Mouse (Mus musculus) intestine, embryonic 15.5 days (tissue): Measurements from ENCODE around the gene Eras. TPM values are rescaled to one million over a fixed set of nuclear protein-coding genes. Genes with fewer than 3 reads are reported as not detected.

Experiments used
- ATAC-seq: fragments of 200-750 bp; cut with Nextera tagmentation; 2 replicates; pipeline ENCODE4 v1.8.0; 2017; ENCODE audit warnings: moderate TSS enrichment, moderate library complexity
- H3K27ac ChIP-seq: fragments of 300-500 bp; sonication (generic); 2 replicates; pipeline ENCODE4 v1.5.1; 2015; ENCODE audit warnings: mild to moderate bottlenecking, inconsistent platforms
- H3K27me3 ChIP-seq: fragments of 300-500 bp; sonication (generic); replicated peaks from 2 replicates; pipeline ENCODE4 v1.6.1; 2015; ENCODE audit warnings: inconsistent platforms
- H3K36me3 ChIP-seq: fragments of 300-500 bp; sonication (generic); 2 replicates; pipeline ENCODE4 v1.6.1; 2015; ENCODE audit warnings: inconsistent platforms
- H3K4me1 ChIP-seq: fragments of 300-500 bp; sonication (generic); replicated peaks from 2 replicates; pipeline ENCODE4 v1.6.1; 2015; ENCODE audit warnings: inconsistent platforms
- H3K4me2 ChIP-seq: fragments of 300-500 bp; sonication (generic); replicated peaks from 2 replicates; pipeline ENCODE4 v1.6.1; 2015; ENCODE audit warnings: mild to moderate bottlenecking, inconsistent platforms
- H3K4me3 ChIP-seq: fragments of 300-500 bp; sonication (generic); replicated peaks from 2 replicates; pipeline ENCODE4 v1.5.1; 2015; ENCODE audit warnings: inconsistent platforms
- H3K9ac ChIP-seq: fragments of 300-500 bp; sonication (generic); 2 replicates; pipeline ENCODE4 v1.6.1; 2015; ENCODE audit warnings: inconsistent platforms
- H3K9me3 ChIP-seq: fragments of 300-500 bp; sonication (generic); 2 replicates; pipeline ENCODE4 v1.6.1; 2016; ENCODE audit warnings: inconsistent platforms
- WGBS: fragments of 180-500 bp; shearing (Covaris S2); methylation state at CpG from one replicate; pipeline ENCODE4 v1.1.7; 2015; 5-methylcytosine and 5-hydroxymethylcytosine counted together
- polyA plus RNA-seq: library from polyadenylated mRNA; unstranded; fragments of >200 nt; fragmentation: Nextera tagmentation; extraction: Ambion mirVana; gene quantifications from 2 replicates; pipeline ENCODE4 v1.2.1, GENCODE M21; 2015

The Eras gene
- not detected in 2 replicates for polyA plus RNA-seq

DNA sequence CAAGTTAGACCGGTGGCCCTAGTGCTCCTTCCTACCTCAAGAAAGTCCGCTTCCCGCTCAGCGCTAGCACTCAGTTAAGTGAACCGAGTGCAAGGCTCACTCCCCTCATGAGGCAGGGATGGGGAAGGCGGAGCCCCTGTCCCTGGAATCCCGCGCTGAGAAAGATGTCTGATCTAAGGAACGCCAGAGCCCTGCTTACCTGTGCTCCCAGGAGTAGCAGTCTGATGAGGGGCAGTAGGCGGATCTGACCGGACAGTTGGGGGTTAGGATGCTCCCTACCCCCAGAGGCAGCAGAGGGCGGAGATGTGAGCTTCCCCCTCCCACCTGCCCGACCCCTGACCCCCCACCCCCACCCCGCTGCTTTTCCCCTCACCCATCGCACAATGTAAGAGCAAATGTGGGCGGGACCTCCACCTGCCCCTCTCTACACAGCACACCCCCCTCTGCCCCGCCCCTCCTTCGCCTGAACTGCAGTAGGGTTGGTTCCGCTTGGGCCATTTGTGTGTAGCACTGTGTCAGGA, at the start of gene Eras:
Gene Eras (minus strand): TSS at position 338 of the 521 bp plus-strand sequence.
- Histone ChIP-seq H3K27ac (no peak within 1 kb of the TSS), H3K36me3 (no peaks in the 10 kb centered on the region), H3K27me3 (peaks cover 10% of the 10 kb centered on the region), H3K4me2 (no peak within 1 kb of the TSS), H3K4me3 (no peak within 1 kb of the TSS), H3K9me3 (no peaks in the 10 kb centered on the region), H3K9ac (no peak within 1 kb of the TSS), H3K4me1 (no peaks in the 10 kb centered on the region)
- ATAC-seq, result no peak
- 21% methylated on average over 19 of the region's 19 CpGs for WGBS

DNA sequence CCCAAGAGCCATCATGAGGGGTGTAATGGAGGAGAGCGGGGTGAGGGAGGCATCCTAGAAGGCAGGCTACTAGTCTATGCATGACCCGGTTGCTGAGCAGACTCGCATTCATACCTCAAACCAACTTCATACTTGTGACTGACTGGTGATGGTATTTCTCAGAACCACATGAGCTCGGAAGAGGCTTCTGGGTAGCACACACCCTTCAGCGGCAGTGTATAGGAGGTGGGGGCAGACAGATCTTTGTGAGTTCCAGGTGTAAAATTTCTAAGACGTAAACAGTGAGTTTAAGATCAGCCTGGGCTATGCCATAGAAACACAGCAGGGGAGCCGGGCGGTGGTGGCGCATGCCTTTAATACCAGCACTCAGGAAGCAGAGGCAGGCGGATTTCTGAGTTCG, 49.5 kb upstream of the Eras start, which contains the start of gene Gata1:
Gene Gata1 (minus strand): TSS at position 180 of the 400 bp plus-strand sequence.
- H3K4me3 ChIP-seq, result no peak within 1 kb of the TSS
- H3K27ac ChIP-seq, result no peak within 1 kb of the TSS
- WGBS, result 87% methylated on average over 11 of the region's 11 CpGs
- ATAC-seq, result no peak
- no peaks in the 10 kb centered on the region for H3K9me3 ChIP-seq
- no peak within 1 kb of the TSS for H3K9ac ChIP-seq
- no peaks in the 10 kb centered on the region for H3K27me3 ChIP-seq
- no peaks in the 10 kb centered on the region for H3K4me1 ChIP-seq
- H3K4me2 ChIP-seq, result no peak within 1 kb of the TSS
- no peaks in the 10 kb centered on the region for H3K36me3 ChIP-seq

DNA sequence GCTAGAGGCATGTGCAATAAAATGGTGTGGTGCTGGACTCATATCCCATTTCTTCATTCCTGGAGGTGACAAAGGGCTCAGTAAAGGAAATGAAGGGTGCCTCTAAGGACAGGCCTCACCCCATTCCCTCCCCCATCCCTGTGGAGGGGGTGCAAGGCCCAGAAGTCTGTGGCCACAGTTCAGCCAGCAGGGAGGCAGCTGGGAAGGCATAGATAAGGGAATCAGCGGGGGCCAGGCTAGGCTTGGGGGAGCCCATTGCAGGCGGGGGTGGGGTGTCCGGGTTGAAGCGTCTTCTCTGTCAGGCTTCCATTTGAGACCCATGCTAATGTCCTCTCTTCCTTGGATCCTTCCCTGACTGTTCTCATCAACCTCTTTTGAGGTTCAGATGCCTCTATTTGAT, 42.9 kb upstream of the Eras start:
- Histone ChIP-seq H3K4me2 (no peak overlapping the region), H3K9me3 (no peaks in the 10 kb centered on the region), H3K36me3 (no peaks in the 10 kb centered on the region), H3K4me1 (no peaks in the 10 kb centered on the region), H3K4me3 (no peak overlapping the region), H3K27ac (no peak overlapping the region), H3K9ac (no peak overlapping the region), H3K27me3 (no peaks in the 10 kb centered on the region)
- 57% methylated on average over 4 of the region's 4 CpGs for WGBS
- ATAC-seq, result peak; percentile 58

DNA sequence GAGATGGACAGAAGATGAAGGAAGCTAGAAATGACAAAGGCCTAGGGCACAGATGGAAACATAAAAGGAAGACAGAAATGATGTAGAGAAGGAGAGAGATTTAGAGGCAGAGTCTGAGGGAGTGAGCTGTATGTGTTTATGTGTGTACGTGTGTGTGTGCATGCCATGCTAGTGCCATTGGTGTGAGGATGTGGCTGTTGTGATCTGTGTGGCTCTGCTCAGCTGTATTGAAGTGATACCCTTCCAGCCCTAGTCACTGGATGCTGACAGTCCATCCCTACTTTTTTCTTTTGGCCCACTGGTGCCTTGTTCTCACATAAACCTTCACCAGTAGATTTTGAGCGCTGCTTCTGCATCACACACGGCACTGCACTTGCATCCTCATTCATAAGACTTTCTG, 40.5 kb upstream of the Eras start:
- no peak overlapping the region for H3K9ac ChIP-seq
- no peak overlapping the region for H3K4me2 ChIP-seq
- WGBS, result 84% methylated on average over 3 of the region's 3 CpGs
- no peaks in the 10 kb centered on the region for H3K4me1 ChIP-seq
- no peaks in the 10 kb centered on the region for H3K9me3 ChIP-seq
- H3K36me3 ChIP-seq, result no peaks in the 10 kb centered on the region
- no peaks in the 10 kb centered on the region for H3K27me3 ChIP-seq
- ATAC-seq, result no peak
- H3K4me3 ChIP-seq, result no peak overlapping the region
- no peak overlapping the region for H3K27ac ChIP-seq

DNA sequence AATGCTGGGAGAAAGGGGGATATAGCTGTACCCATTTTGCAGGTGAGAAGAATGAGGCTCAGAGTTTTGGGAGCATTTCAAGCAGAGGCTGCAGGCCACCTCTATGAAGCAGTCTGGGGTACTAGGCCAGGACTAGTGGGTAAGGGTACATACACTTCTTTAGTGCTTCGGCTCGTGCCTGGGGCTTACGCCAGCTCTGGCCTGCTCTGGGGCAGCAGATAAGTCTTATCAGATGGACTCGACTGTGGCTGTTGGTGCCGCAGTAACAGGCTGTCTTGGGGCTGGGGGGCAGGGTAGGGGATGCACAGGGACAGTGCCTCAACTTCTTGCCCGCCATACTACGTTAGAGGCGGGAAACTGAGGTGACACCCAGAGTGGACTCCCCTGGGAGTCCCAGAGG, 39.8 kb upstream of the Eras start:
- Histone ChIP-seq H3K4me2 (no peak overlapping the region), H3K4me3 (no peak overlapping the region), H3K27ac (no peak overlapping the region), H3K9me3 (no peaks in the 10 kb centered on the region), H3K9ac (no peak overlapping the region), H3K4me1 (no peaks in the 10 kb centered on the region), H3K27me3 (no peaks in the 10 kb centered on the region), H3K36me3 (no peaks in the 10 kb centered on the region)
- ATAC-seq, result no peak
- 71% methylated on average over 8 of the region's 8 CpGs for WGBS

DNA sequence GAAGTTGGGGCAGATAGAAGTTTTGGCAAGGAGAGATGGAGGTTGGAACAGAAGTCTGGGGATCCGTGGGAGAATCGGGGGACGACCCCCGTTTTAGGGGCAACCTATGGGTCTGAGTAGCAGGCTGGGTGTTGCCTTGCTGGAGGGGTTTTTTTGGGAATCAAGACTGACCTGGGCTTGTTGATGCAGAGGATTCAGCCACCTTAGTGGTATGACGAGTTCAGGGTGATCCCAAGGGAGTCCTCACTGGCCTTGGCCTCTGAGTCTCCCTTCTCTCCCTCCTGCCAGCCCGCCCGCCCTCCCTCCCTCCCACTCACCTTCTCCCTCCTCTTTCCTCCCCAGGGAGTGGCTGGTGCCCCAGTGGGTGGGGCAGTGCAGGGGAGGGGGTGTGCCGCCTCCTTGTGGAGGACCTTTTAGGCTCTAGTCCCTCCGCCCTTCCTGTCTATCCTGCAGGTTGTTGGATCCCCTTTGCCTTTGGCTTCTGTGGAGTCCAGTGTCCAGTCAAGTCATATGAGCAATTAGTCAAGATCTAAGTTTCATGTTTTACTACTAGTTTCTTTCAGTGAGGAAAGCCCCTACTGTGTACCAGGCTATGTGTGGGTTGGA, 39.3 kb upstream of the Eras start:
- H3K9me3 ChIP-seq, result no peaks in the 10 kb centered on the region
- ATAC-seq, result peak; percentile 69; the same call in 1 of the 2 replicates
- no peak overlapping the region for H3K4me2 ChIP-seq
- no peak overlapping the region for H3K4me3 ChIP-seq
- no peaks in the 10 kb centered on the region for H3K27me3 ChIP-seq
- H3K36me3 ChIP-seq, result no peaks in the 10 kb centered on the region
- 80% methylated on average over 6 of the region's 9 CpGs for WGBS
- H3K4me1 ChIP-seq, result no peaks in the 10 kb centered on the region
- no peak overlapping the region for H3K9ac ChIP-seq
- H3K27ac ChIP-seq, result no peak overlapping the region

DNA sequence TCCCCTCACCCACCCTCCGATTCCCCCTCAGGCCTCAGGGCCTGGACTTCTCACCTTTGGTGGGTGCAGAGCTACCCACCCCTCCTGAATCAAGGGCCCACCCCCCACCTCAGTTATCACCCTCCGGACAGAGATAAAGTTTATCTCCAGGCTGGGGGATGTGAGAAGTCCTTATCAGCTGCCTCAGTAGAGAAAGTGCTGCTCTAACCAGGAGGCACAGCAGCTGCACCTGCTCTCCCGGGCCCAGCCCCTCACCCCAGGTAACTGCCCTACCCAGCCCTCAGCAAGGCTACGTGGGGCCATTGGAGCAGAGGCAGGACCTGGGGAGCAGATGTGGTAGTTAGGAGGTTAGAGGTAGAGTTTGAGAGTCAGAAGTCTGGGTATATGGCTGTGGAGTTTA, 37.8 kb upstream of the Eras start:
- H3K27me3 ChIP-seq, result no peaks in the 10 kb centered on the region
- H3K4me1 ChIP-seq, result no peaks in the 10 kb centered on the region
- no peak overlapping the region for H3K9ac ChIP-seq
- H3K9me3 ChIP-seq, result no peaks in the 10 kb centered on the region
- H3K27ac ChIP-seq, result no peak overlapping the region
- no peak overlapping the region for H3K4me2 ChIP-seq
- 49% methylated on average over 4 of the region's 4 CpGs for WGBS
- no peak overlapping the region for H3K4me3 ChIP-seq
- ATAC-seq, result no peak
- H3K36me3 ChIP-seq, result no peaks in the 10 kb centered on the region

- no peak overlapping the region for H3K4me2 ChIP-seq
- ATAC-seq, result no peak
- no peak overlapping the region for H3K27ac ChIP-seq
- H3K9me3 ChIP-seq, result no peaks in the 10 kb centered on the region
- no peaks in the 10 kb centered on the region for H3K27me3 ChIP-seq
- H3K9ac ChIP-seq, result no peak overlapping the region
- no peak overlapping the region for H3K4me3 ChIP-seq
- H3K36me3 ChIP-seq, result no peaks in the 10 kb centered on the region
- no peaks in the 10 kb centered on the region for H3K4me1 ChIP-seq
- WGBS, result 72% methylated on average over 7 of the region's 7 CpGs
Measured at GRCm38 (mm10) chrX:7963829-7964626, 35.6 kb upstream of the Eras start.

DNA sequence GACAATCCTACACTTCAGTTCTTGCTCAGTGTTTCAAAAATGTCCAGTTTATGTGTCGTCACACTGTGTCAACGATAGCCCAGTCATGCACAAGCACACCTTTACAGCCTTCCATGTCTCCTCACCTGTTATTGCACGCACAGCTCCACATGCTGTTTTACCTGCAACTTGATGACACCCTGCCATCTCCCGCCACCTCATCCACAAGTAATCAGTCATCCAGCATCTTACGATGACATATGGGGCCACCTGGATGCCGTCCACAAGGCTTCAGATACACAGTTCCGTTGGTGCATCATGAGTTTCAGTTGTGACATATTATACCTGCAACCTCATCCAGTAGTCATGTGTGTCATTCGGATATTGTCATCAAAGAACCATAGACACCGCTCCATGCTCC, 30.5 kb upstream of the Eras start:
- Histone ChIP-seq H3K4me1 (no peaks in the 10 kb centered on the region), H3K4me3 (no peak overlapping the region), H3K4me2 (no peak overlapping the region), H3K27me3 (no peaks in the 10 kb centered on the region), H3K36me3 (no peaks in the 10 kb centered on the region), H3K9ac (no peak overlapping the region), H3K9me3 (no peaks in the 10 kb centered on the region), H3K27ac (no peak overlapping the region)
- no peak for ATAC-seq
- 87% methylated on average over 9 of the region's 9 CpGs for WGBS

- Histone ChIP-seq H3K27me3 (no peaks in the 10 kb centered on the region), H3K36me3 (no peaks in the 10 kb centered on the region), H3K4me1 (no peaks in the 10 kb centered on the region), H3K9ac (no peak overlapping the region), H3K4me3 (no peak overlapping the region), H3K9me3 (no peaks in the 10 kb centered on the region), H3K27ac (no peak overlapping the region), H3K4me2 (no peak overlapping the region)
- WGBS, result 90% methylated on average over 7 of the region's 7 CpGs
- ATAC-seq, result no peak
Measured at GRCm38 (mm10) chrX:7950091-7950490, 21.7 kb upstream of the Eras start.

DNA sequence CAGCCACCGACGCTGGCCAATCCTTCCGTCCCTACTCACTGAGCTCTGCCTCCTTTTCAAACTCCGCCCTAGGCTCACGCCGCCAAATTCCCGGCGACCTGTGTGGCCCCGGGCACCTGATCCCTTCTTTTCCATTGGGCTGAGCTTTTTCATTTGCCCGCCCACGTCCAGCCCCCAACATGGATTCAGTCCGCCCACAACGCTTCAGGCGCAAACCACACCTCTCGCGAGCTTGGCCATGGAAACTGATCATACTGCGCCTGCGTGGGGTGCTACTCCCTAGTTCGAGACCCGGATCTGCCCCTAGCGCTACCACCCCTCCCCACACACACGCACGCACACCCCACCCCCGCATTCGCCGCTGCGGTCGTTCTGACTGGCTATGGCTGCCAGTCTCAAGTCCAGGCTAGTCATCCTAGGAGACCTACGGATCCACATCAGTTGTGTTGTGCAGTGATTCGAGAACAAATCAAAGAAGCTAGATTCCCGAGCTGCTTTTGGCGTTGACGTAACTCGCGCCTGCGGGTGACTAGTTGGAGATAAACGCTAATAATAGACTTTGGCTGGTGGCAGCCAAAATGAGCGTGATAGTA, 19.6 kb upstream of the Eras start:
- H3K27me3 ChIP-seq, result no peaks in the 10 kb centered on the region
- H3K4me3 ChIP-seq, result peak overlapping the region; percentile 47
- 18% methylated on average over 38 of the region's 38 CpGs for WGBS
- ATAC-seq, result peak; percentile 99
- H3K9me3 ChIP-seq, result no peaks in the 10 kb centered on the region
- peak overlapping the region; percentile 57 for H3K4me2 ChIP-seq
- H3K9ac ChIP-seq, result peak overlapping the region; percentile 37
- no peaks in the 10 kb centered on the region for H3K4me1 ChIP-seq
- H3K36me3 ChIP-seq, result no peaks in the 10 kb centered on the region
- H3K27ac ChIP-seq, result no peak overlapping the region

GRCm38 (mm10) chrX:7947108-7947899, 18.9 kb upstream of the Eras start, which contains the start of gene Hdac6:
Gene Hdac6 (minus strand): TSS chrX:7947889.
- peak within 1 kb of the TSS; percentile 64 for H3K4me2 ChIP-seq
- H3K4me1 ChIP-seq, result no peaks in the 10 kb centered on the region
- no peaks in the 10 kb centered on the region for H3K9me3 ChIP-seq
- no peak within 1 kb of the TSS for H3K27ac ChIP-seq
- peak; percentile 44 for ATAC-seq
- no peaks in the 10 kb centered on the region for H3K27me3 ChIP-seq
- WGBS, result 20% methylated on average over 36 of the region's 37 CpGs
- peak within 1 kb of the TSS; percentile 47 for H3K4me3 ChIP-seq
- H3K36me3 ChIP-seq, result no peaks in the 10 kb centered on the region
- peak within 1 kb of the TSS; percentile 49 for H3K9ac ChIP-seq
